Mouse (Mus musculus) forebrain, embryonic 13.5 days (tissue): ENCODE data around the gene 6430548M08Rik. TPM values are rescaled to one million over a fixed set of nuclear protein-coding genes. Genes with fewer than 3 reads are reported as not detected.

Source experiments
- ATAC-seq: fragments of 200-750 bp; cut with Nextera tagmentation; 2 replicates; pipeline ENCODE4 v1.8.0; 2017
- H3K27ac ChIP-seq: fragments of 300-500 bp; sonication (generic); 2 replicates; pipeline ENCODE4 v1.5.1; 2015; ENCODE audit warnings: inconsistent platforms, mild to moderate bottlenecking, moderate library complexity
- H3K27me3 ChIP-seq: fragments of 300-500 bp; sonication (generic); 2 replicates; pipeline ENCODE4 v1.6.1; 2015; ENCODE audit warnings: mild to moderate bottlenecking, inconsistent platforms
- H3K36me3 ChIP-seq: fragments of 300-500 bp; sonication (generic); 2 replicates; pipeline ENCODE4 v1.6.1; 2015; ENCODE audit warnings: mild to moderate bottlenecking, inconsistent platforms; ENCODE audit not compliant: poor library complexity, severe bottlenecking
- H3K4me1 ChIP-seq: fragments of 300-500 bp; sonication (generic); 2 replicates; pipeline ENCODE4 v1.6.1; 2015; ENCODE audit warnings: inconsistent platforms
- H3K4me2 ChIP-seq: fragments of 300-500 bp; sonication (generic); 2 replicates; pipeline ENCODE4 v1.6.1; 2015; ENCODE audit warnings: inconsistent platforms, mild to moderate bottlenecking, moderate library complexity
- H3K4me3 ChIP-seq: fragments of 300-500 bp; sonication (generic); 2 replicates; pipeline ENCODE4 v1.5.1; 2015; ENCODE audit warnings: mild to moderate bottlenecking, inconsistent platforms
- H3K9ac ChIP-seq: fragments of 300-500 bp; sonication (generic); 2 replicates; pipeline ENCODE4 v1.6.1; 2015; ENCODE audit warnings: mild to moderate bottlenecking, inconsistent platforms
- H3K9me3 ChIP-seq: fragments of 300-500 bp; sonication (generic); replicated peaks from 2 replicates; pipeline ENCODE4 v1.6.1; 2016; ENCODE audit warnings: inconsistent platforms
- WGBS: fragments of 180-500 bp; shearing (Covaris S2); methylation state at CpG from one replicate; pipeline ENCODE4 v1.1.7; 2015; 5-methylcytosine and 5-hydroxymethylcytosine counted together
- polyA plus RNA-seq: library from polyadenylated mRNA; unstranded; fragments of >200 nt; fragmentation: Nextera tagmentation; extraction: Ambion mirVana; gene quantifications from 2 replicates; pipeline ENCODE4 v1.2.1, GENCODE M21; 2015

The 6430548M08Rik gene
- polyA plus RNA-seq, 1 experiment from 2014 or later = 14.4 TPM

DNA sequence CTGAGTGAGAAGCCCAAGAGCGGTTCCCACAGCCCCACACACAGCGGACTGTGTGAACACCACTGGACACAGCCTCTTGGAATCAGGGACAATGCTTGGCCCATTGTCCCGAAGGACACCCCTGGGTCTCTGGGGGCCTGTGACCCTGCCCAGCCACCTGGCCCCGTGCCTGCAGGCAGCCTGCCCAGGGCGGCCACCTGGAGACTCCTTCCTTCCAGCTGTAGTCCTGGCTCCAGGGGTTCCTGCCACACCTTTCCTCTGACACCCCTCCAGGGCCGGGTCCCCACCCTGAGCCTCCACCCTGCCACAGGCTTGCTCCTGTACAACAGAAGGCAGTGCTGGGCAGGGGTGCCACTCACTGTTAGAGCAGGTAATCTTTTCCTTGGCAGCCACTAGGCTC is 74.6 kb downstream of the 6430548M08Rik start:
- H3K4me2 ChIP-seq = no peak overlapping the region
- H3K4me3 ChIP-seq = no peak overlapping the region
- no peaks in the 10 kb centered on the region for H3K9me3 ChIP-seq
- WGBS = 89% methylated on average over 6 of the region's 6 CpGs
- H3K27me3 ChIP-seq = no peaks in the 10 kb centered on the region
- H3K4me1 ChIP-seq = peaks cover 46% of the 10 kb centered on the region
- H3K36me3 ChIP-seq = no peaks in the 10 kb centered on the region
- no peak for ATAC-seq
- H3K9ac ChIP-seq = no peak overlapping the region
- H3K27ac ChIP-seq = no peak overlapping the region

DNA sequence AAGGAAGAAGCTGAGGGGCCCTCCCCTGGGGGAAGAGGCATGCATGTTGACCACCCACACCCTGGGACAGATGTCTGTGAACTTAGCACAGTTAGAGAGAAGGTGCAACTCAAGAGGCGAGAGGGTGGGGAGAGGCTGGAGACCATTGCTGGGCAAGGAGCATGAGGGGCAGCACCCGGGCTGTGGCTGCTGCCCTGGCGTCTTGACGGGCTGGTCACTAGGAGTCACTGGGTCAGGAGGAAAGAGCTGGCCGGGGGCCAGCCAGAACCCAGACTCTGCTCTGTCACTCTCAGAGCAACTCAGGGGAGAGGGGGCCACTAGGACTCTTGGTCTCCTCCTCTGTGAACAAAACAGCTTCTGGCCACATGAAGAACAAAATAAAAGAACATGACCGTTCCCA is 75.5 kb downstream of the 6430548M08Rik start:
- Histone ChIP-seq H3K4me3 (no peak overlapping the region), H3K9ac (no peak overlapping the region), H3K27ac (no peak overlapping the region), H3K27me3 (no peaks in the 10 kb centered on the region), H3K36me3 (no peaks in the 10 kb centered on the region), H3K9me3 (no peaks in the 10 kb centered on the region), H3K4me1 (peaks cover 42% of the 10 kb centered on the region), H3K4me2 (no peak overlapping the region)
- ATAC-seq = no peak
- WGBS = 89% methylated on average over 6 of the region's 6 CpGs

- H3K27ac ChIP-seq = no peak overlapping the region
- no peak overlapping the region for H3K9ac ChIP-seq
- ATAC-seq = no peak; the same call in 1 of the 2 replicates
- no peak overlapping the region for H3K4me2 ChIP-seq
- peaks cover 34% of the 10 kb centered on the region for H3K4me1 ChIP-seq
- H3K36me3 ChIP-seq = no peaks in the 10 kb centered on the region
- H3K9me3 ChIP-seq = no peaks in the 10 kb centered on the region
- H3K27me3 ChIP-seq = no peaks in the 10 kb centered on the region
- WGBS = 85% methylated on average over 17 of the region's 17 CpGs
- no peak overlapping the region for H3K4me3 ChIP-seq
Measured at GRCm38 (mm10) chr8:120190107-120190809, 76.3 kb downstream of the 6430548M08Rik start.

- Histone ChIP-seq H3K9ac (peak overlapping the region; percentile 16; the same call in 1 of the 2 replicates), H3K36me3 (no peaks in the 10 kb centered on the region), H3K9me3 (no peaks in the 10 kb centered on the region), H3K4me3 (peak overlapping the region; percentile 4; the same call in 1 of the 2 replicates), H3K4me1 (peaks cover 27% of the 10 kb centered on the region), H3K27ac (peak overlapping the region; percentile 68; the same call in 1 of the 2 replicates), H3K27me3 (no peaks in the 10 kb centered on the region), H3K4me2 (peak overlapping the region; percentile 48)
- WGBS = 60% methylated on average over 20 of the region's 20 CpGs
- ATAC-seq = peak; percentile 76
Measured at GRCm38 (mm10) chr8:120190810-120191413, 77.0 kb downstream of the 6430548M08Rik start.

DNA sequence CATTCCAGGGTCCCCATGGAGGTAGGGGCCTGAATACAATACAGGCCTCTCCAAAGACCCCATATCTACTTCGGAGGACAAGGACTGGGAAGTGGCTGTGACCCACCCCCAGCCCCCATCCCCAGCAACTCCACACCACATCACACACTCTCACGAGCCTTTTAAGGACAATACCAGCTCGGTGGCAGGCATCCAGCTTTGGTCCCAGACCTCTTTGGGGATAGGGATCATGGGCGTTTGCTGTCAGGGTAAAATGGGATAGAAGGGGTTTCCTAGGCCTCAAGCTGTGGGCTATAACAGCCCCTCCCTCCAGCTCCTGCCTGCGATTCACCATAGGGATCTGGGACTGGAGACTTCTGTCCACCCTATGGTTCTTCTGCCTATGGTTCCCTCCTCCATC is 77.7 kb downstream of the 6430548M08Rik start:
- H3K9me3 ChIP-seq = no peaks in the 10 kb centered on the region
- ATAC-seq = no peak
- H3K4me2 ChIP-seq = no peak overlapping the region
- H3K4me3 ChIP-seq = no peak overlapping the region
- peak overlapping the region; percentile 68; the same call in 1 of the 2 replicates for H3K27ac ChIP-seq
- H3K4me1 ChIP-seq = peaks cover 20% of the 10 kb centered on the region
- WGBS = 72% methylated on average over 5 of the region's 5 CpGs
- no peaks in the 10 kb centered on the region for H3K36me3 ChIP-seq
- H3K27me3 ChIP-seq = no peaks in the 10 kb centered on the region
- H3K9ac ChIP-seq = no peak overlapping the region

GRCm38 (mm10) chr8:120192118-120192517 is 78.2 kb downstream of the 6430548M08Rik start:
- WGBS = 97% methylated on average over 5 of the region's 5 CpGs
- no peak overlapping the region for H3K9ac ChIP-seq
- H3K27me3 ChIP-seq = no peaks in the 10 kb centered on the region
- no peak for ATAC-seq
- H3K9me3 ChIP-seq = no peaks in the 10 kb centered on the region
- H3K36me3 ChIP-seq = no peaks in the 10 kb centered on the region
- no peak overlapping the region for H3K27ac ChIP-seq
- H3K4me2 ChIP-seq = no peak overlapping the region
- no peak overlapping the region for H3K4me3 ChIP-seq
- peaks cover 17% of the 10 kb centered on the region for H3K4me1 ChIP-seq

DNA sequence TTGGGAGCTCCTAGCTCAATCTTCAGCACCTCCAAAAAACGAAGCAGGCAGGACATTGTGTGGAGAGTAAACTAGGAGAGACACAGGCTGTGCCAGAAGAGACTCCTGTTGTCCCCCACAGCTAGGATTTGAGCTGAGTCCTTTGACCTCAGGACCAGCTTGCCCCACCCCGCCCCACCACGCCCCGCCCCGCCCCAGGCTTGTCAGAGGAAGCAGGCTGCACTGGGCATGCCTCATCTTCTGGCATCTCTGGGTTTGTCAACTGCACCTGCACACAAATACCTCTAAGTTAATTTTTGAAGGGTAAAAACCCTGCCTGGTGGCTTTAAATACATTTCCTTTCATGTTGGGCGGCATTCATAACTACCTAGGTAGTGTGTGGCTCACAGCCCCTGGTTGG is 87.4 kb downstream of the 6430548M08Rik start:
- Histone ChIP-seq H3K27ac (no peak overlapping the region), H3K9me3 (no peaks in the 10 kb centered on the region; the same call in 1 of the 2 replicates), H3K4me1 (0 out of 2 replicates have a peak, but pooled peaks cover 4% of the 10 kb centered on the region), H3K9ac (no peak overlapping the region), H3K36me3 (no peaks in the 10 kb centered on the region), H3K27me3 (no peaks in the 10 kb centered on the region), H3K4me2 (no peak overlapping the region), H3K4me3 (no peak overlapping the region)
- no peak for ATAC-seq
- WGBS = 85% methylated on average over 6 of the region's 6 CpGs

DNA sequence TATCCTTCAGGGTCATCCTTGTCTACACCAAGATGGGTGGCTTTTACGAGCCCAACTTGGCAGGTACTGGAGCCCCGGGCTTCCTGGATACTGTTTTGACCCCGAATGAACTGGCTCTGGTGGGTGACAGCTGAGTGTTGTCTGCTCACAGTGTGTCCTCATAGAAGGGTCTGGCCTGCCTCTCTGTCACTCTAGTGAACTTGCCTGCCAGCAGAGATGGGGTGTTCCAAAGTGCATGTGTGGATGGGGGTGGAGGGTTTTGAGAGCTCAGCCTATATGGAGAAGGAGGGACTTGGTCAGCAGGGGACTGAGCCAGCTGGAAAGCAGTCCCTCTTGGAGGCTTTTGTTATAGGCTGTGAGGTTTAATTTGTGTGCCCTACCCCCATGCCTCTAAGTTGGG is 88.6 kb downstream of the 6430548M08Rik start:
- Histone ChIP-seq H3K27me3 (no peaks in the 10 kb centered on the region), H3K4me1 (0 out of 2 replicates have a peak, but pooled peaks cover 4% of the 10 kb centered on the region), H3K27ac (no peak overlapping the region), H3K9me3 (no peaks in the 10 kb centered on the region; the same call in 1 of the 2 replicates), H3K4me2 (no peak overlapping the region), H3K36me3 (no peaks in the 10 kb centered on the region), H3K4me3 (no peak overlapping the region), H3K9ac (no peak overlapping the region)
- ATAC-seq = no peak
- WGBS = 67% methylated on average over 3 of the region's 3 CpGs

- 81% methylated on average over 7 of the region's 7 CpGs for WGBS
- Histone ChIP-seq H3K9me3 (no peaks in the 10 kb centered on the region; the same call in 1 of the 2 replicates), H3K4me1 (0 out of 2 replicates have a peak, but pooled peaks cover 6% of the 10 kb centered on the region), H3K9ac (no peak overlapping the region), H3K27ac (no peak overlapping the region; the same call in 1 of the 2 replicates), H3K27me3 (no peaks in the 10 kb centered on the region), H3K4me2 (no peak overlapping the region), H3K36me3 (no peaks in the 10 kb centered on the region), H3K4me3 (no peak overlapping the region)
- no peak for ATAC-seq
Measured at GRCm38 (mm10) chr8:120204736-120205360, 90.9 kb downstream of the 6430548M08Rik start.

GRCm38 (mm10) chr8:120205916-120206315 is 92.0 kb downstream of the 6430548M08Rik start:
- Histone ChIP-seq H3K27me3 (no peaks in the 10 kb centered on the region), H3K36me3 (no peaks in the 10 kb centered on the region), H3K9ac (no peak overlapping the region), H3K4me2 (no peak overlapping the region), H3K4me3 (no peak overlapping the region), H3K27ac (no peak overlapping the region), H3K9me3 (no peaks in the 10 kb centered on the region), H3K4me1 (peaks cover 16% of the 10 kb centered on the region)
- 88% methylated on average over 9 of the region's 9 CpGs for WGBS
- no peak for ATAC-seq

- Histone ChIP-seq H3K4me2 (no peak overlapping the region), H3K27ac (no peak overlapping the region), H3K9me3 (no peaks in the 10 kb centered on the region), H3K4me3 (no peak overlapping the region), H3K27me3 (no peaks in the 10 kb centered on the region), H3K9ac (no peak overlapping the region), H3K36me3 (no peaks in the 10 kb centered on the region), H3K4me1 (peaks cover 22% of the 10 kb centered on the region)
- ATAC-seq = no peak
- WGBS = 90% methylated on average over 8 of the region's 8 CpGs
Measured at GRCm38 (mm10) chr8:120207364-120207763, 93.4 kb downstream of the 6430548M08Rik start.

GRCm38 (mm10) chr8:120208113-120208512 is 94.2 kb downstream of the 6430548M08Rik start:
- no peak overlapping the region for H3K4me3 ChIP-seq
- ATAC-seq = no peak

More at GRCm38 (mm10) chr8:120208113-120208512, 94.2 kb downstream of the 6430548M08Rik start:
- Histone ChIP-seq H3K4me1 (peaks cover 22% of the 10 kb centered on the region), H3K27me3 (no peaks in the 10 kb centered on the region), H3K9ac (no peak overlapping the region), H3K36me3 (no peaks in the 10 kb centered on the region), H3K9me3 (no peaks in the 10 kb centered on the region), H3K4me2 (no peak overlapping the region), H3K27ac (no peak overlapping the region)
- 81% methylated on average over 11 of the region's 11 CpGs for WGBS
